Mouse (Mus musculus): Measurements from ENCODE around the gene Asb16. TPM values are rescaled to one million over a fixed set of nuclear protein-coding genes. Genes with fewer than 3 reads are reported as not detected.

Gene Asb16
- polyA plus RNA-seq, 1 experiment from 2014 or later, result 0.33 TPM

DNA sequence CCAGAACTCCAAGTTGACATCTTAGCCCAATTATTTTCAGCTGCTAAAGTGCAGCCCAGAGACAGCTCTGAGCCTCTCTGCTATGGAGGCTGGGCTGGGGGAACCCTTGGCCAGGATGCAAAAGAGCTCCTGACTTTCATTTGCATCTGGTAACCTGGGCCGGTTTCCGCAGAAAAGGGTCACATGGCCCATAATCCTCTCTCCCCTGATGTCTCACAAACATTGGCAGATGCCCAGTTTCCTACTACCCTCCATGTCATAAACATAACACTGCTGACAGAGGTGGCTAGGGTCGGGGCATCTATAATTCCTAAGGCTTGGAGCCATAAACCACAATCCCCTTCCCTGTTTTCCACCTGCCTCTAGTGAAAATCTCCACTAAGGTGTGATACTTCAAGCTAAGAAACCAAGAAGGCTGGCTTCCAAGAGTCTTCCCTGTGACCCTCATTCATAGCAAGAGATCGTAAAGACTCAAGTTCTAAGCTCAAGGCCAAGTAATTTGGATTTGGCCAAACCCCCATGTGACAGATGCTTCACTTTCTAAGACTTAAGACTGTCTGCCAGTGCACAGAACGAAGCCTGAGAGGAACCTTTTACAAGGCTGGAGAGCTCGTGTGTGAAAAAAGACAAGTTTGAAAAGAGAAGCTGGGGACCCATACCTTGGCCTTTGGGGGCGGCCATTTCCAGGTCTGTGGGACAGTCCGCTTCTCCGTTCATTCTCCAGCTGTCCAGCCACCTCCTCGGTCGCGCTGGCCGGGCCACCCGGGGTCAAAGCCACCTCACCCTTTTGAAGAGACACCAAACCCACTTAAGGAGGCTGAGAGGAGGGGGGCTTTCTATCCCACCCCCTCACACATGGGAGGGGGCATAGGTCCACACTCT is 47.4 kb downstream of the Asb16 start:
- no peak for ATAC-seq (ENCODE audit: low read depth)
- no peaks in the 10 kb centered on the region for H3K9me3 ChIP-seq (ENCODE audit: control insufficient read depth, low read length)
- H3K4me1 ChIP-seq (ENCODE audit: control insufficient read depth, insufficient read depth, low read length), result peaks cover 9% of the 10 kb centered on the region
- no peaks in the 10 kb centered on the region for H3K27me3 ChIP-seq (replicated peaks; ENCODE audit: control insufficient read depth, insufficient read depth, low read length)
- H3K36me3 ChIP-seq (ENCODE audit: control insufficient read depth, insufficient read depth, low read length), result peaks cover 49% of the 10 kb centered on the region
- H3K9ac ChIP-seq (ENCODE audit: low read depth, low read length), result peak overlapping the region; percentile 100
- no peak for DNase-seq (ENCODE audit: low spot score)
- peak overlapping the region; percentile 98 for H3K27ac ChIP-seq (replicated peaks; ENCODE audit: low read depth, low read length)
- H3K4me2 ChIP-seq (ENCODE audit: low read depth, low read length), result peak overlapping the region; percentile 64
- WGBS, result 9% methylated on average over 14 of the region's 14 CpGs
- peak overlapping the region; percentile 86 for H3K4me3 ChIP-seq (ENCODE audit: low read depth, low read length)

DNA sequence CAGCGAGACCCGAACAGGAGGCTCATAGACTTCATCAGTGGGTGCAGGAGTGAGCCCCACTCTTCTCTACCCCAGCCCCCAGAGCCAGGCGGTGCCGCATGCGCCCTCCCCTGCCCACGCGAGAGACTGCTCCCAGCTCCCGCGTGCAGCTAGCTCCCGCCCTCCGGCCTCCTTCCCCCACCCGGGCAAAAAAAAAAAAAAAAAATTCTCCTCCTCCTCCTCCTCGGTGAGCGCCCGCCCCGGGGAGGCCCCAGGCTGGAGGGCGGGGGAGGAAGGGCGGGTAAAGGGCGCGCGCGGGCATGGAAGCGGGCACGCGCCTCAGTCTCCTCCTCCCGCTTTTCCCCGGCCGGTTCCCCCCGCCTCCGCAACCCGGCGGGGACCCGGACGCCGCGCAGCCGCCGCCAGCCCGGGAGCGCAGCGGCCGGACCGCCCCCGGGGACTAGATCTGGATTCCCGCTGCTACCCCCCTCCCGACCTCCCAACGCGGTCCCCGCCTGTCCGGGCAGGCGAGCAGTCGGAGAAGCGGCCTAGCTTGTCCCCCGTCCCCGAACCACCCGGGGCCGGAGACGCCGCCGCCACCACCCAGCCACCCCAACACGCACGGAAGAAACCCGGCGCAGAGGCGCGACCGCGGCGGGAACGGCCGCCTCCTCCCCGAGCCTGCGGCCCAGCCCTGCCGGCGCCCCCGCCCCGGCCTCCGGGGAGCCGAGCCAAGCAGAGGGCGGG is 48.2 kb downstream of the Asb16 start:
- WGBS, result 0% methylated on average over 28 of the region's 80 CpGs
- H3K36me3 ChIP-seq (ENCODE audit: control insufficient read depth, insufficient read depth, low read length), result peaks cover 42% of the 10 kb centered on the region
- peak overlapping the region; percentile 64 for H3K4me2 ChIP-seq (ENCODE audit: low read depth, low read length)
- H3K4me1 ChIP-seq (ENCODE audit: control insufficient read depth, insufficient read depth, low read length), result peaks cover 9% of the 10 kb centered on the region
- peak; percentile 94 for DNase-seq (ENCODE audit: low spot score)
- H3K27ac ChIP-seq (replicated peaks; ENCODE audit: low read depth, low read length), result peak overlapping the region; percentile 98
- H3K9me3 ChIP-seq (ENCODE audit: control insufficient read depth, low read length), result no peaks in the 10 kb centered on the region
- H3K4me3 ChIP-seq (ENCODE audit: low read depth, low read length), result peak overlapping the region; percentile 86
- peak; percentile 42 for ATAC-seq (ENCODE audit: low read depth)
- no peaks in the 10 kb centered on the region for H3K27me3 ChIP-seq (replicated peaks; ENCODE audit: control insufficient read depth, insufficient read depth, low read length)
- H3K9ac ChIP-seq (ENCODE audit: low read depth, low read length), result peak overlapping the region; percentile 100

DNA sequence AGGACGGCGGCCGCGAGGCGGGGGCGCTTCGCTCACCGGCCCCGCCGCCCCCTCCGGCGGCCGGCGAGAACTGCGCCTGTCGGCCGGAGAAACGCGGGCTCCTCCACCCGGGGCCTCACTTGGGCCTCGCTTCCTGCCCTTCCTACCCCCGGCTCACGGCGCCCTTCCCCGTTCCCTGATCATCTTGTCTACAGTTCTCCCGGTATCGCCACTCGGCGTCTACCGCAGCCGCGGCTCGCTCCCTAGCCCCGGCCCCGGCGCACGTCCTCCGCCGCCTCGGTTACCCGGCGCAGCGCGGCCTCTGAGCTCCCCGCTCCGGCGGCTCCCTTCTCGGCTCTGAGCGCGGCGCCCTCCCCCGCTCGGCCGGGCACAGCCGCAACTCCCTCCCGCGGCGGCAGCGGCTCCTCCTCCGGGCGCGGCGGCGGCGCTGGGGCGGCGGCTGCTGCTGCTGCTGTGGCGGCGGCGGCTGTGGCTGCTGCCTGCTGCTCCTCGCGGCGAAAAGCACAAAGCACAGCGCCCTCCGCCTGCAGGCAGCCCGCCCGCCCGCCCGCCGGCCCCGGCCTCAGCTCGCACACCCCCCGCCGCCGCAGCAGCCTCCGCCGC is 48.9 kb downstream of the Asb16 start:
- Histone ChIP-seq H3K36me3 (ENCODE audit: control insufficient read depth, insufficient read depth, low read length) (peaks cover 36% of the 10 kb centered on the region), H3K27me3 (replicated peaks; ENCODE audit: control insufficient read depth, insufficient read depth, low read length) (no peaks in the 10 kb centered on the region), H3K9ac (ENCODE audit: low read depth, low read length) (peak overlapping the region; percentile 100), H3K4me2 (ENCODE audit: low read depth, low read length) (peak overlapping the region; percentile 64), H3K4me3 (ENCODE audit: low read depth, low read length) (peak overlapping the region; percentile 86), H3K27ac (replicated peaks; ENCODE audit: low read depth, low read length) (peak overlapping the region; percentile 98), H3K4me1 (ENCODE audit: control insufficient read depth, insufficient read depth, low read length) (peaks cover 9% of the 10 kb centered on the region), H3K9me3 (ENCODE audit: control insufficient read depth, low read length) (no peaks in the 10 kb centered on the region)
- WGBS, result 1% methylated on average over 19 of the region's 87 CpGs
- ATAC-seq (ENCODE audit: low read depth) (peak; percentile 16), DNase-seq (ENCODE audit: low spot score) (peak; percentile 41)

DNA sequence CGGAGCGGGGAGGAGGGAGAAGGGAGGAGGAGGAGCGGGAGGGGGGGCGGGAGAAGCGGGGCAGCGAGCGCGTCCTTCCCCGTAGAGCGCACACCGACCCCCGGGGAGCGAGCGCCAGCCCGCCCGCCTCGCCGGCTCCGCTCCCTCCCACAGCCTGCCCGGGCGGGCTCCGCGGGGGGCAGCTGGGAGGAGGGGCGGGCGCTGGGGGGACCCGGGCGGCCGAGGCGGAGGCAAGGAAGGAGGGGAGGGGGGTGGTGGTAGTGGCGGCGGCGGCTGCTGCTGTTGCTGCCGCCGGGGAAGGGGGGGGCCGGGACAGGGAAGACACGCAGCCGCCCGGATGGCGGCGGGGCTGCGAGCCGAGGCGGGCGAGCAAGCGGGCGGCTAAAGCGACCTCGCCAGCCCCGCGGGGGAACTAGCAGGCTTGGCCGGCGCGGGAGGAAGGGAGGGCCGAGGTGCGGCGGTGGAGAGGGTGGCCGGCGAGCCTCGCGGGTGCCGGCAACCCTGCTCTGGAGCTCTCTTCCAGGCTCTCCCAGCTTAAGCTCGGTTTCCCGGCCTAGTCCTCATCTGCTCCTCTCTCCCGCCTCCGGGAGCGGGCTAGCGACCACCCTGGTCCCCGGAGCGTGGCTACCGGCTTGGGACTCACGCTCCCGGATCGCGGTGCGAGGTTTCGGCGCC is 49.5 kb downstream of the Asb16 start:
- Histone ChIP-seq H3K36me3 (ENCODE audit: control insufficient read depth, insufficient read depth, low read length) (peaks cover 29% of the 10 kb centered on the region), H3K27ac (replicated peaks; ENCODE audit: low read depth, low read length) (peak overlapping the region; percentile 98)
- WGBS, result 0% methylated on average over 15 of the region's 77 CpGs

DNA sequence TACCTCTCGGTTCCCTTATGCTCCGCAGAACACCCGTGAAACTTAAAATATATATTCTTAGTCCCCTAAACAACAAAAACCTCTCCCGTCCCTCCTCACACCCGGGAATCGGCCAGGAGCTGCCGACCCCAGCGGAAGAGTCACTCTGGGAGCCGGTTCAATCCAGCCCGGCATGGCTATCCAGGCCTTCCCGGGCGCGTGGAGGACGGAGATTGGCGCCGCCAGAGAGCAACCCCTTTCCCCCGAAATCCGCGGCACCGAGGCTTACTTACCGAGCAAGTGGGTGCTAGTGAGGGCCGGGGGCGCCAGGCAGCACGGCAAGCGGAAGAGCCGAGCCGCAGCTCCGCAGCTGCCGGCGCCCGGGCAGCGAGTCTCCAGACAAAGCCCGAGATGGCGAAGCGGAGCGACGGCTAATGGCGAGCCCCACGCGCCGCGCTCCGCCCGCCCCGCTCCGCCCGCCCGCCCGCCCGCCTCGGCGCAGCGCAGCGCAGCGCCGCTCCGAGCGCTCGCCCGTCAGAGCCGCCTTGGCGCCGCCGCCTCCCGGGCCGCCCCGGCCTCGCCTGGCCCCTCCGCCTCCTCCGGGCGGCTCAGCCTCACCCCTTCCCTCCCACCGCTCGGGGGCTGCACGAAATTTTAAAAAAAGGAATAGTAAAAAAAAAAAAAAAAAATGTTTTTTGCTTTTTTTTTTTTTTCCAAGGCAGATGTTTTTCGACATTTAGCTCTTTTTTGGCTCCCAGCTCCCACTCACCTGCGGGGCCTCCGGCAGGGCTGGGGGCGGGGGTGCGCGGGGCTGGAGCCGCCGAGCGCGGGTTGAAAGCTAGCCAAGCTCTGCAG is 50.2 kb downstream of the Asb16 start:
- H3K27ac ChIP-seq (replicated peaks; ENCODE audit: low read depth, low read length), result peak overlapping the region; percentile 98
- under 1% methylated on average over 59 of the region's 84 CpGs for WGBS
- H3K4me2 ChIP-seq (ENCODE audit: low read depth, low read length), result peak overlapping the region; percentile 64
- peak overlapping the region; percentile 100 for H3K9ac ChIP-seq (ENCODE audit: low read depth, low read length)
- peaks cover 9% of the 10 kb centered on the region for H3K4me1 ChIP-seq (ENCODE audit: control insufficient read depth, insufficient read depth, low read length)
- H3K9me3 ChIP-seq (ENCODE audit: control insufficient read depth, low read length), result no peaks in the 10 kb centered on the region
- ATAC-seq (ENCODE audit: low read depth) (peak; percentile 3; the same call in 1 of the 2 replicates), DNase-seq (ENCODE audit: low spot score) (peak; percentile 53)
- no peaks in the 10 kb centered on the region for H3K27me3 ChIP-seq (replicated peaks; ENCODE audit: control insufficient read depth, insufficient read depth, low read length)
- H3K36me3 ChIP-seq (ENCODE audit: control insufficient read depth, insufficient read depth, low read length), result peaks cover 22% of the 10 kb centered on the region
- H3K4me3 ChIP-seq (ENCODE audit: low read depth, low read length), result peak overlapping the region; percentile 86

More for the DNA sequence above, 49.5 kb downstream of the Asb16 start:
- Histone ChIP-seq H3K27me3 (replicated peaks; ENCODE audit: control insufficient read depth, insufficient read depth, low read length) (no peaks in the 10 kb centered on the region), H3K9ac (ENCODE audit: low read depth, low read length) (peak overlapping the region; percentile 100), H3K4me3 (ENCODE audit: low read depth, low read length) (peak overlapping the region; percentile 86), H3K4me2 (ENCODE audit: low read depth, low read length) (peak overlapping the region; percentile 64), H3K9me3 (ENCODE audit: control insufficient read depth, low read length) (no peaks in the 10 kb centered on the region), H3K4me1 (ENCODE audit: control insufficient read depth, insufficient read depth, low read length) (peaks cover 9% of the 10 kb centered on the region)
- ATAC-seq (ENCODE audit: low read depth), result peak; percentile 61
- DNase-seq (ENCODE audit: low spot score), result peak; percentile 91

DNA sequence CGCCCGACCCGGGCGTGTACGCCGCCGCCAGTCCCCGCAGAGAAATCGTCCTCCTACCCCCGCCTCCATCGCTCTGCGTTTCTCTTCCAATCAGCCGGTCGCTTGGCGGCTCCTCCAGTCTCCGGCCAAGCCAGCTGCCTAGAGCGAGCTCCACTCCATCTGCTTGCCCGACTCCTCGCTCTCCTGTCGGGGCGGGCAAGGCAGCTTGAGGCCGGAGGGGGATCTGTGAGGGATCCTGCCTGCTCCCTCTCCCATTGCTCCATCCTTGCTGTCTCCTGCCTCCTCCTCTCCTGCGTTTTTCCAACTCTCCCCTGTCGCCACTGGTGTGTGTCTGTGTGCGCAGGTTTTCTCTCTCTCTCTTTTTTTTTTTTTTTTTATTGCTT is 50.9 kb downstream of the Asb16 start, which contains the start of gene Ubtf:
Gene Ubtf, minus strand, starts transcription at position 333 of the 383 bp plus-strand sequence.
- H3K4me1 ChIP-seq (ENCODE audit: control insufficient read depth, insufficient read depth, low read length), result peaks cover 9% of the 10 kb centered on the region
- H3K9ac ChIP-seq (ENCODE audit: low read depth, low read length), result peak within 1 kb of the TSS; percentile 100
- no peaks in the 10 kb centered on the region for H3K9me3 ChIP-seq (ENCODE audit: control insufficient read depth, low read length)
- 0% methylated on average over 25 of the region's 25 CpGs for WGBS
- DNase-seq (ENCODE audit: low spot score) (peak; percentile 92), ATAC-seq (ENCODE audit: low read depth) (peak; percentile 30)
- H3K27ac ChIP-seq (replicated peaks; ENCODE audit: low read depth, low read length), result peak within 1 kb of the TSS; percentile 98
- peak within 1 kb of the TSS; percentile 64 for H3K4me2 ChIP-seq (ENCODE audit: low read depth, low read length)
- peak within 1 kb of the TSS; percentile 86 for H3K4me3 ChIP-seq (ENCODE audit: low read depth, low read length)
- H3K27me3 ChIP-seq (replicated peaks; ENCODE audit: control insufficient read depth, insufficient read depth, low read length), result no peaks in the 10 kb centered on the region
- H3K36me3 ChIP-seq (ENCODE audit: control insufficient read depth, insufficient read depth, low read length), result peaks cover 16% of the 10 kb centered on the region

DNA sequence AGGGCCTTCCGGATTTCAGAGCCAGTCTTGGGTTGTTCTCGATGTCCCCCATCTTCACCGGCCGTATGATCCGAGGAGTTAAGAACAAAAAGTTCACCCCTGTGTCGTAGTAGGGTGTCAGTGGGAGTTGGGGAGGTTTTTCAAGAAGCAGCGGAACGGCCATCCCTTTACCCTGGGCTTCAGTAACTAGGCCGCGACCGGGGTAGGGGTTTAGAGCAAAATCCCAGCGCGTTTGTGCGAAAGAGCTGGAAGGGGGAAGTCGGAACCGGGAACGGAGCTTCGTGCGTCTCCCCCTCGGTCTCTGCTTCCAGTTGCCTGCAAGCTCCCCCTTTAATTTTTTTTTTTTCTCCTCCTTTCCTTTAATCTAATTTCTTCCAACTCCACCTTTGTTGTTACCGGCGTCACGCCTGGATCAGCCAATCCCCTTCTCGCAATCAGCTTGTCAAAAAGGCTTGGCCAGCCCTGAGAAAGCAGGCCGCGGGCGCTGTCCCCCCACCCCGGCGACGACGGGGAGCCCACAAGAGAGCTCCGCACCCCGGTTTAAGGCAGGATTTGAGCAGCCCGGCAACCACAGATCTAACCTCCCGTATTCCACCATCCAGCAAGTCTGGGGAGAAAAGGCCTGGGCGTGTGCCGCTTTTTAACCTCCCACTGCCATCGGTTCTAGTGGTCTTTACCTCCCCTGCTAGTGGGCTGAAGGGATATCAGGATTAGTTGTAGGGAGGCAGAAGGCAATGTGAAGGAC is 51.6 kb downstream of the Asb16 start:
- H3K27me3 ChIP-seq (replicated peaks; ENCODE audit: control insufficient read depth, insufficient read depth, low read length), result no peaks in the 10 kb centered on the region
- peaks cover 8% of the 10 kb centered on the region for H3K36me3 ChIP-seq (ENCODE audit: control insufficient read depth, insufficient read depth, low read length)
- peak overlapping the region; percentile 64 for H3K4me2 ChIP-seq (ENCODE audit: low read depth, low read length)
- H3K4me1 ChIP-seq (ENCODE audit: control insufficient read depth, insufficient read depth, low read length), result peaks cover 9% of the 10 kb centered on the region
- no peaks in the 10 kb centered on the region for H3K9me3 ChIP-seq (ENCODE audit: control insufficient read depth, low read length)
- peak overlapping the region; percentile 86 for H3K4me3 ChIP-seq (ENCODE audit: low read depth, low read length)
- ATAC-seq (ENCODE audit: low read depth), result peak; percentile 27; the same call in 1 of the 2 replicates
- H3K9ac ChIP-seq (ENCODE audit: low read depth, low read length), result peak overlapping the region; percentile 100
- H3K27ac ChIP-seq (replicated peaks; ENCODE audit: low read depth, low read length), result peak overlapping the region; percentile 98
- DNase-seq (ENCODE audit: low spot score), result peak; percentile 95
- under 1% methylated on average over 35 of the region's 38 CpGs for WGBS

Data from embryonic facial prominence, embryonic 14.5 days (tissue).